Mouse (Mus musculus) erythroblast, embryonic 14.5 days (primary cell): ENCODE measurements around the gene Acr.

Experiments
- GATA1 ChIP-seq: IDR thresholded peaks from 2 replicates; pipeline ENCODE4 v1.6.1; 2012; ENCODE audit warnings: low read length, inconsistent platforms, mixed read lengths
- TAL1 ChIP-seq: IDR thresholded peaks from 3 replicates; pipeline ENCODE4 v1.6.1; 2012; ENCODE audit warnings: low read length, inconsistent platforms, mixed read lengths

DNA sequence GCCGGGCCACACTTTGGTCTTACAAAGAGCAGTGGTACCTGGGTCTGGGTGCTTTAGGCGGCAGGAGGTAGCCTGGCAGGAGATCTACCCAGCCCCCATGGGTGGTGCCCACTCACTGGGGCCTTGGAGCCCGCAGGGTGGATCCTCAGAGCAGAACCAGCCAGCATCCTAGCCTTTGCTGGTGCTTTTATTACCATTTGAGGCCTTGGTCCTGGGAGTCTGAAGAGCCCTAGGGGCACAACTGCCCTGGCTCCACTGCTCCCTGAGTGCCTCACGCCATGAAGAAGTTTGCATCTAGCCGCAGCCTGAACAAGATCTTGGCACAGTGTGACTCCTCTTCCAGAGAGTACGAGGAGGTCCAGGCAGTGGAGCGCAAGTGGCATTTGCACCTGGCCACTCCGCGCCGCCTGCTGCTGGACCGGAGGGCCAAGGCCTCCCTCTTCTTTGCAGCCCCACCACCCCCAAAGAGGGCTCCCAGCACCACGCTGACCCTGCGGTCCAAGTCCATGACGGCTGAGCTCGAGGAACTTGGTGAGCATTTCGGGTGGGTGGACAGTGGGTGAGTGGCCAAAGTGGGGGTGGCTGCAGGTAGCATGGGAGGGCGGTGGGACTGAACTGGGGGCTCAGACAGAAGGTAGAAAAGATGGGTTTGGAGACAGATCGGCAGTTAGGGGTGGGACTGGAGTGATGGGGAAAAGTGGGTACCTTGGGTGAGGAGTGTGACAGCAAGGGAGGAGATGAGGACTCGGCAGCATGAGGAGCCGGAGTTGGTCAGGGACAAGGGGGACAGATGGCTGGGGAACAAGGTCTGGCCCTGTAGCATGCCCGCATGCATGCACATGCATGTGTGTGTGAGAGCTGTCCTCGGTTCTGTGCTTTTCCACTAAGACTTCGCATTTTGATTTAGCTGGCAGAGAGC is 34.9 kb upstream of the Acr start:
- TF ChIP-seq GATA1 (no peak), TAL1 (no peak)
